Mouse (Mus musculus) neutrophil, adult 83 days (primary cell): ENCODE results near the gene Ccdc157. TPM values are rescaled to one million over a fixed set of nuclear protein-coding genes. Genes with fewer than 3 reads are reported as not detected.

ENCODE experiments used
- total RNA-seq, 2 experiments: library from RNA; stranded (reverse); gene quantifications; one replicate each; pipeline ENCODE4 v1.2.4; 2023

The Ccdc157 gene
- total RNA-seq, result 1 to 10 TPM; 2.3 to 3.0 TPM

DNA sequence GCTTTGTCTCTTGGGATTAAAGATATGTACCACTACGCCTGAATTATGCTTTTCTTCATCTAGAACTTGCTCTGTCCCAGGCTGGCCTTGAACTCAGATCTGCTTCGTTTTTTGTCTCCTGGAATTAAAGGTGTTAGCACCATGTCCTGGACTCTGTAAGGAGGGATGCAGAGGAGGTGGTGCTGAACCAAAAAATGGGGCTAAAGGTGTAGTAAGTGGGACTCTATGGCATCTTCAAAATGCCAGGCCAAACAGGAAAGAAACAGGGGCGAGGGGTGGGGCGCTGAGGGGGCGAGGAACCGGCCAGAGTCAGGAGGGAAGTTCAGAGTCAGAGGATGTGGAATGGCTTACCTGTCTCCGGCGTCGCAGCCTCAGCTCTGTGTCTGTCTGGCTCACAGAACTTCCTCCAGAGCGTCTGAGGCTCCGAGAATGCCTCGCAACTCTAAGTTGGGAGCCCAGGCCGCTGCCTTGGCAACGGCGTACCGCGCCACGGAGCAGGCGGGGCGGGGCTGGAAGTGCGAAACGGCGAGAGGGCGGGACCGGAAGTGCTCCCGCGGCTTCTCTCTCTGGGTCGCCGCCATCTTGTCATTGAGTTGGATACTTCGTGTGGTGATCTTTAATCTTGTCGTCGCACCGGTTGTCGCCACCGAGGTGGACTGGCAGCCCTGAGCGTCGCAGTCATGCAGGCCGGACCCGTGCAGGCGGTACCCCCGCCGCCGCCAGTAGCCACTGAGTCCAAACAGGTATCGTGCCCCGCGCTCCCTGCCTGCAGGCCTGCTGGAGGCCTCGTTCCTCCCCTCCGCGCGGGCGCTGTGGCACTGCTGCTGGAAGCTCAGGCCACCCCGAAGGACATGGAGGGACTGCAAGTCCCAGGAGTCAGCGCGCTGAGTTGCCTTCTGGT, at the start of gene Ccdc157, which contains the start of gene Sf3a1:
Gene Ccdc157 (minus strand): TSS at position 486 of the 901 bp plus-strand sequence.
Gene Sf3a1 (plus strand): TSS at position 543 of the 901 bp plus-strand sequence.

GRCm38 (mm10) chr11:4186486-4187317, 26.6 kb upstream of the Ccdc157 start, which contains the start of gene Tbc1d10a:
Tbc1d10a (plus strand) TSS chr11:4186789.

GRCm38 (mm10) chr11:4134986-4135935, 24.8 kb downstream of the Ccdc157 start, which contains the start of gene Rnf215:
Rnf215 (plus strand) TSS chr11:4135202.

DNA sequence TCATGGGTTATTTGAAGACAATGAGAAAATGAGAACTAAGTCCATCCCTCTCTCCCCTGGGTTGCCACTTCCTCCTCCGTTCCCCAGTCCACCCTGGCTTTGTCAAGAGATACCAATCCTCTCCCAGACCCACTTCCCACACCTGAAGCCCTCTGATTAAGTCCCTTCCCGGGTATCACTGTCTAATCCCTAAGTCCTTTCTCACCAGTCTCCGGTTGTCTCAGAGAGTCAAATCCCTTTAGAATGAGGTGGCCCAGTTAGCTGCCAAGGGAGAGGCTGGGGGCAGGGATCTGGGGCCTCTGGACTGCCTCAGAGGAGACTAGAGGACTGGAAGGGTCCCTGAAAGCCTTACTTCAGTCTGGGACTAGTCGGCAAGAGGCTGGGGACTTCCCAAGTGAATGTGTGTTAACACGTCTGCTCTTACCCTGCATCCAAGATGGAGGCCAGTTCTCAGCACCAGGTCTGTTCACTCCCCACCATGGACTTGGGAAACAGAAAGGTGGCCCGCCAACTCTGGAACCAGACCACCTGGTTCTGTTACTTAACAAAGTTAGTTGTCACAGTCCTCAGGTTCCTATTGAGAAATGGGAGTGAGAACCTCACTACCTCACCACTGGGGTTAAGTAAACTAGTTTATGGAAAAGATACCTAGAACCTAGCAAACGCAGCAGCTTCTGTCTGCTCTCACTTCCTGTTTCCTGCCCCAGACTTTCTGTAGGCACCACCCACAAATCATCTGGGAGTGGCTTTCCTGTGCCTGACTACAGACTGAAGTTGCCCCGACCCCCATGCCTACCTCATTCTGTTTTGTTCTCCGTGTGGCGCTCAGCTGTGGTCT, 37.1 kb downstream of the Ccdc157 start, which contains the start of gene Sec14l2:
Gene Sec14l2 (minus strand): TSS at position 674 of the 838 bp plus-strand sequence.

GRCm38 (mm10) chr11:4095171-4096053, 64.7 kb downstream of the Ccdc157 start, which contains the start of gene Mtfp1:
Mtfp1 (minus strand) TSS chr11:4095445.

Other genes starting within 250 kb of the Ccdc157 start
- gene Slc35e4, start 245.6 kb downstream of the Ccdc157 start, total RNA-seq, result 1 to 10 TPM; 9.2 to 9.6 TPM
- gene Tcn2, start 228.1 kb downstream of the Ccdc157 start, total RNA-seq, result 100 to 1,000 TPM; 162 to 166 TPM
- 10 to 100 TPM; 23.0 to 32.5 TPM for gene Pes1, start 196.3 kb downstream of the Ccdc157 start, total RNA-seq
- gene 4930556J24Rik, start 183.5 kb downstream of the Ccdc157 start, total RNA-seq, result not detected
- under 1 TPM in 1 of 2 experiments, not detected in 1; 0.18 TPM for gene Gal3st1, start 176.7 kb downstream of the Ccdc157 start, total RNA-seq
- gene Sec14l4, start 128.8 kb downstream of the Ccdc157 start, total RNA-seq, result not detected
- gene Sec14l3, start 95.5 kb downstream of the Ccdc157 start, total RNA-seq, result not detected
- gene Mtfp1, start 64.8 kb downstream of the Ccdc157 start, total RNA-seq, result 1 to 10 TPM; 3.1 to 3.2 TPM
- 10 to 100 TPM in 1 of 2 experiments, 1 to 10 TPM in 1; 6.1 to 12.8 TPM for gene Sec14l2, start 36.9 kb downstream of the Ccdc157 start, total RNA-seq
- gene Rnf215, start 25.1 kb downstream of the Ccdc157 start, total RNA-seq, result 10 to 100 TPM in 1 of 2 experiments, 1 to 10 TPM in 1; 9.8 to 12.9 TPM
- gene Sf3a1, start 57 bp upstream of the Ccdc157 start, total RNA-seq, result 10 to 100 TPM; 35.8 to 44.4 TPM
- gene Tbc1d10a, start 26.5 kb upstream of the Ccdc157 start, total RNA-seq, result 10 to 100 TPM; 12.7 to 15.3 TPM
- 1 to 10 TPM; 4.4 to 5.2 TPM for gene Castor1, start 57.9 kb upstream of the Ccdc157 start, total RNA-seq
- 100 to 1,000 TPM; 281 to 323 TPM for gene Osm, start 76.1 kb upstream of the Ccdc157 start, total RNA-seq
- 1 to 10 TPM; 1.9 to 3.0 TPM for gene Lif, start 97.3 kb upstream of the Ccdc157 start, total RNA-seq